In the genomic region with DNA sequence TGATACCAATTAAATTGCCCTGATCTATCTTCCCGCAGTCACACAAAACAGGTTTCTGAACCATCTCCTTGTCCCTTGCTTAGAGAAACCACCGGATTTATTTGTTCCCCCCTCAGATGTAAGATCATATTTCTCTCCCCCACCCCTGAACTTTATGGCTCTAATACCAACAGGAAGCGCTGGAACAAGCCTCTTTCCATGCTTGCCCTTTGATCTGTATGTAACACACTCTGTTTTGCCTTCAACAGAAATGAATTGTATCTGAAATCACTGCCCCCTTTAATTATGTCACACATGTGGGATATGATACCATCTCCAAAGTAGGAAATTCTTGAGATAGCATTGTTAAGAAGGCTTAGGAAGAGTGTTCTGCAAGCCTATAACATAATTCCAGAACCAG, we compare ENCODE assay signal across 17 mouse cellular contexts.
DNase-seq lines count a peak whose midpoint lies in the region; ATAC-seq and TF ChIP-seq lines count a peak whose summit lies in the region.
"Had no signal": no experiment of that assay in that cellular context is flagged by ENCODE, and none has a peak within 500 bp of the region (broad histone marks: within the 10 kb centered on the region; RNA-seq: fewer than 3 reads in every experiment).

No protein-coding gene starts in this region.

- WGBS in intestine, embryonic 15.5 days: 34% methylated on average over 3 of the region's 3 CpGs
- 20% methylated on average over 3 of the region's 3 CpGs for WGBS in intestine, postnatal 0 days
- WGBS in embryonic facial prominence, embryonic 14.5 days: 14% methylated on average over 3 of the region's 3 CpGs
- WGBS in thymus, adult 2 months: 81% methylated on average over 3 of the region's 3 CpGs

- no peaks in the 10 kb centered on the region for H3K36me3 ChIP-seq in intestine, embryonic 15.5 days
- no peaks in the 10 kb centered on the region for H3K36me3 ChIP-seq in intestine, postnatal 0 days (ENCODE audit: control insufficient read depth, insufficient read depth)
- no peaks in the 10 kb centered on the region for H3K36me3 ChIP-seq in embryonic facial prominence, embryonic 14.5 days (ENCODE audit: control insufficient read depth, insufficient read depth, low read length)
- H3K36me3 ChIP-seq in thymus, adult 2 months (ENCODE audit: control insufficient read depth, insufficient read depth, low read length): no peaks in the 10 kb centered on the region
- H3K36me3 ChIP-seq: embryonic facial prominence, embryonic 12.5 days; forebrain, embryonic 12.5 days; heart, embryonic 12.5 days; hindbrain, embryonic 10.5 days had no signal

- TF ChIP-seq POLR2A in thymus, adult 2 months (IDR thresholded peaks at IDR 0.05; ENCODE audit: control insufficient read depth, extremely low read depth, insufficient read depth, low read length, poor library complexity): no peak

- H3K4me1 ChIP-seq in intestine, embryonic 15.5 days (replicated peaks): no peaks in the 10 kb centered on the region
- peaks cover 5% of the 10 kb centered on the region; the same call in 1 of the 2 replicates for H3K4me1 ChIP-seq in intestine, postnatal 0 days (replicated peaks; ENCODE audit: control insufficient read depth, insufficient read depth, low read length)
- peaks cover 15% of the 10 kb centered on the region for H3K4me1 ChIP-seq in embryonic facial prominence, embryonic 14.5 days (ENCODE audit: control insufficient read depth, insufficient read depth, low read length)
- no peaks in the 10 kb centered on the region for H3K4me1 ChIP-seq in thymus, adult 2 months (replicated peaks; ENCODE audit: control insufficient read depth, insufficient read depth, low read length)
- H3K4me1 ChIP-seq: heart, embryonic 12.5 days had no signal

- no peak overlapping the region for H3K4me2 ChIP-seq in intestine, embryonic 15.5 days (replicated peaks)
- no peak overlapping the region for H3K4me2 ChIP-seq in intestine, postnatal 0 days (replicated peaks; ENCODE audit: low read depth)
- no peak overlapping the region for H3K4me2 ChIP-seq in embryonic facial prominence, embryonic 14.5 days (ENCODE audit: low read depth, low read length)
- H3K4me2 ChIP-seq: embryonic facial prominence, embryonic 12.5 days; forebrain, embryonic 12.5 days; heart, embryonic 12.5 days; hindbrain, embryonic 14.5 days had no signal

- H3K4me3 ChIP-seq in intestine, embryonic 15.5 days (replicated peaks): no peak overlapping the region
- no peak overlapping the region for H3K4me3 ChIP-seq in intestine, postnatal 0 days (ENCODE audit: low read depth, low read length)
- no peak overlapping the region for H3K4me3 ChIP-seq in embryonic facial prominence, embryonic 14.5 days (ENCODE audit: low read depth, low read length)
- no peak overlapping the region for H3K4me3 ChIP-seq in thymus, adult 2 months (ENCODE audit: control insufficient read depth, insufficient read depth, low read length)
- H3K4me3 ChIP-seq: embryonic facial prominence, embryonic 12.5 days; forebrain, embryonic 12.5 days; gastrocnemius, adult 2 months; heart, embryonic 12.5 days; hindbrain, embryonic 10.5 days had no signal

- peak; percentile 37 for DNase-seq in embryonic facial prominence, embryonic 14.5 days (ENCODE audit: low spot score)
- peak; percentile 18 for DNase-seq in forelimb bud, embryonic 11.5 days (ENCODE audit: low read depth, low spot score)
- DNase-seq in mesoderm, embryonic 11.5 days (ENCODE audit: low read depth, low spot score): peak; percentile 24
- no peak for DNase-seq in thymus, adult 2 months
- DNase-seq: adrenal gland, adult 2 months; adrenal gland, postnatal 36 days; cerebellum, adult 2 months; cerebellum, postnatal 10 days; gastrocnemius, adult 2 months; gastrocnemius, postnatal 25 days had no signal

- H3K9me3 ChIP-seq in intestine, embryonic 15.5 days: no peaks in the 10 kb centered on the region
- no peaks in the 10 kb centered on the region for H3K9me3 ChIP-seq in intestine, postnatal 0 days (ENCODE audit: control insufficient read depth)
- no peaks in the 10 kb centered on the region for H3K9me3 ChIP-seq in embryonic facial prominence, embryonic 14.5 days (ENCODE audit: control insufficient read depth, low read length)
- H3K9me3 ChIP-seq: embryonic facial prominence, embryonic 12.5 days; forebrain, embryonic 12.5 days; hindbrain, embryonic 10.5 days had no signal

- no peak overlapping the region for H3K9ac ChIP-seq in intestine, embryonic 15.5 days
- no peak overlapping the region for H3K9ac ChIP-seq in intestine, postnatal 0 days (ENCODE audit: low read depth, low read length)
- H3K9ac ChIP-seq in embryonic facial prominence, embryonic 14.5 days (ENCODE audit: low read depth, low read length): no peak overlapping the region
- H3K9ac ChIP-seq: embryonic facial prominence, embryonic 12.5 days; forebrain, embryonic 12.5 days; heart, embryonic 12.5 days; hindbrain, embryonic 14.5 days had no signal

- H3K27me3 ChIP-seq in intestine, embryonic 15.5 days (replicated peaks): no peaks in the 10 kb centered on the region
- H3K27me3 ChIP-seq in intestine, postnatal 0 days (replicated peaks; ENCODE audit: control insufficient read depth, insufficient read depth, low read length): no peaks in the 10 kb centered on the region
- H3K27me3 ChIP-seq in embryonic facial prominence, embryonic 14.5 days (replicated peaks; ENCODE audit: control insufficient read depth, insufficient read depth, low read length): no peaks in the 10 kb centered on the region
- no peaks in the 10 kb centered on the region for H3K27me3 ChIP-seq in thymus, adult 2 months (ENCODE audit: control insufficient read depth, insufficient read depth, low read length)
- H3K27me3 ChIP-seq: embryonic facial prominence, embryonic 12.5 days; forebrain, embryonic 12.5 days; heart, embryonic 12.5 days had no signal

- ATAC-seq in intestine, embryonic 15.5 days: peak; percentile 82
- ATAC-seq in intestine, postnatal 0 days: no peak
- no peak for ATAC-seq in embryonic facial prominence, embryonic 14.5 days (ENCODE audit: low read depth)

- TF ChIP-seq CTCF in intestine, postnatal 0 days (IDR thresholded peaks at IDR 0.05; ENCODE audit: low read depth): no peak
- TF ChIP-seq CTCF in thymus, adult 2 months (IDR thresholded peaks at IDR 0.05; ENCODE audit: borderline replicate concordance, control insufficient read depth, extremely low read depth, insufficient read depth, low read length, poor library complexity): no peak

- H3K27ac ChIP-seq in intestine, embryonic 15.5 days: no peak overlapping the region
- no peak overlapping the region for H3K27ac ChIP-seq in intestine, postnatal 0 days (ENCODE audit: low read depth, low read length)
- H3K27ac ChIP-seq in embryonic facial prominence, embryonic 14.5 days (replicated peaks; ENCODE audit: low read depth, low read length): no peak overlapping the region
- H3K27ac ChIP-seq in thymus, adult 2 months (ENCODE audit: control insufficient read depth, insufficient read depth, low read length): no peak overlapping the region
- H3K27ac ChIP-seq: embryonic facial prominence, embryonic 12.5 days; forebrain, embryonic 12.5 days; gastrocnemius, adult 2 months; hindbrain, embryonic 10.5 days; hindbrain, embryonic 14.5 days had no signal
